Comparison of ENCODE assay signal across 22 mouse cellular contexts in the genomic region with DNA sequence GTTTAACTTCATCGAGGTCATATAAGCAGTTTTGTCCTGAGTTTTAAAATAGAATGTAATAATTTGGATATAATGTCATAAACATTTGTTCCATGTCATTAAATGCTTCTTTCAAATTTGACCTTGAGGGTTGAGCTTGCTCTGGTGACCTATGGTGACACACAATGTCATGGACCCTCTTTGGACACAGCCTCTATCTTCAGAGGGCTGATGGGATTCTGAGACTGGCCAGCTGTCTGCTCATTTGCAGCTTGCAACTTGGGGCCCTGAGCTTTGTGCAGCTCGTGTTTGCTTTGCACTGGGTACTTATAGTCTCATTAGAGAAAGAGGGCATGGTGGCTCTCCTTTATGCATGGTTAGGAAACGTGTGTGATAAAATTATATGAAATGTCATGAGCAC. TPM values are rescaled to one million over a fixed set of nuclear protein-coding genes. Genes with fewer than 3 reads are reported as not detected.
DNase-seq lines count a peak whose midpoint lies in the region; ATAC-seq and TF ChIP-seq lines count a peak whose summit lies in the region.
"Had no signal": no experiment of that assay in that cellular context is flagged by ENCODE, and none has a peak within 500 bp of the region (broad histone marks: within the 10 kb centered on the region; RNA-seq: fewer than 3 reads in every experiment).

No protein-coding gene starts in this region.

- H3K79me2 ChIP-seq in heart, adult 2 months (replicated peaks; ENCODE audit: control insufficient read depth, insufficient read depth, low read length) = no peaks in the 10 kb centered on the region; the same call in 1 of the 2 replicates

- H3K27ac ChIP-seq in heart, embryonic 13.5 days (replicated peaks) = peak overlapping the region; percentile 44
- no peak overlapping the region for H3K27ac ChIP-seq in heart, adult 2 months
- H3K27ac ChIP-seq in heart, postnatal 0 days (ENCODE audit: low read depth) = 0 out of 2 replicates have a peak overlapping the region, but pooled peaks have one; percentile 81
- peak overlapping the region; percentile 70 for H3K27ac ChIP-seq in lung, embryonic 16.5 days (ENCODE audit: low read length)
- H3K27ac ChIP-seq: embryonic facial prominence, embryonic 13.5 days; forebrain, embryonic 12.5 days; hindbrain, embryonic 12.5 days had no signal

- H3K27me3 ChIP-seq in heart, embryonic 13.5 days (replicated peaks) = no peaks in the 10 kb centered on the region
- H3K27me3 ChIP-seq in heart, adult 2 months (ENCODE audit: control insufficient read depth, insufficient read depth, low read length) = no peaks in the 10 kb centered on the region
- H3K27me3 ChIP-seq in heart, postnatal 0 days (ENCODE audit: control insufficient read depth, insufficient read depth, low read length) = no peaks in the 10 kb centered on the region
- no peaks in the 10 kb centered on the region for H3K27me3 ChIP-seq in lung, embryonic 16.5 days (ENCODE audit: control insufficient read depth, insufficient read depth, low read depth, low read length)
- H3K27me3 ChIP-seq: embryonic facial prominence, embryonic 13.5 days had no signal

- H3K9ac ChIP-seq in heart, embryonic 13.5 days = no peak overlapping the region
- no peak overlapping the region for H3K9ac ChIP-seq in heart, adult 2 months (ENCODE audit: low read depth, low read length)
- no peak overlapping the region for H3K9ac ChIP-seq in heart, postnatal 0 days (replicated peaks; ENCODE audit: low read depth, low read length)
- no peak overlapping the region for H3K9ac ChIP-seq in lung, embryonic 16.5 days (ENCODE audit: low read length)
- H3K9ac ChIP-seq: embryonic facial prominence, embryonic 13.5 days; forebrain, embryonic 12.5 days; hindbrain, embryonic 12.5 days had no signal

- no peak for ATAC-seq in heart, embryonic 13.5 days (ENCODE audit: extremely low read depth, insufficient number of reproducible peaks, low FRiP score, low TSS enrichment)
- no peak for ATAC-seq in heart, postnatal 0 days (ENCODE audit: insufficient read depth, low read depth)
- peak; percentile 89 for ATAC-seq in lung, embryonic 16.5 days (ENCODE audit: low read depth)
- ATAC-seq: forebrain, embryonic 16.5 days; hindbrain, embryonic 16.5 days; inflammation-experienced regulatory T-cells, adult 6 months; intestine, postnatal 0 days had no signal

- no peaks in the 10 kb centered on the region for H3K36me3 ChIP-seq in heart, embryonic 13.5 days
- H3K36me3 ChIP-seq in heart, adult 2 months (ENCODE audit: control insufficient read depth, insufficient read depth, low read length) = no peaks in the 10 kb centered on the region
- no peaks in the 10 kb centered on the region for H3K36me3 ChIP-seq in heart, postnatal 0 days (replicated peaks; ENCODE audit: control insufficient read depth, insufficient read depth, low read length)
- H3K36me3 ChIP-seq in lung, embryonic 16.5 days (ENCODE audit: control insufficient read depth, insufficient read depth, low read length) = no peaks in the 10 kb centered on the region
- H3K36me3 ChIP-seq: embryonic facial prominence, embryonic 13.5 days; forebrain, embryonic 12.5 days; hindbrain, embryonic 12.5 days had no signal

- DNase-seq in heart, adult 2 months = no peak
- DNase-seq in heart, postnatal 0 days (ENCODE audit: low spot score) = no peak
- DNase-seq in heart, adult 9 months (ENCODE audit: low spot score in 2 of 2) = no peak
- DNase-seq in lung, postnatal 36 days = no peak
- DNase-seq: adrenal gland, adult 2 months; adrenal gland, postnatal 25 days; cerebellum, adult 18-20 months; cerebellum, adult 9-11 months; cerebellum, postnatal 36 days; gastrocnemius, postnatal 10 days; heart, postnatal 4 days had no signal

- no peak overlapping the region for H3K4me3 ChIP-seq in heart, embryonic 13.5 days
- no peak overlapping the region for H3K4me3 ChIP-seq in heart, adult 2 months
- no peak overlapping the region for H3K4me3 ChIP-seq in heart, postnatal 0 days (ENCODE audit: low read depth, low read length)
- H3K4me3 ChIP-seq in lung, embryonic 16.5 days (ENCODE audit: low read length) = no peak overlapping the region
- H3K4me3 ChIP-seq: embryonic facial prominence, embryonic 13.5 days; forebrain, embryonic 12.5 days; hindbrain, embryonic 12.5 days had no signal

- H3K4me1 ChIP-seq in heart, embryonic 13.5 days = peaks cover 50% of the 10 kb centered on the region
- peaks cover 3% of the 10 kb centered on the region; the same call in 1 of the 2 replicates for H3K4me1 ChIP-seq in heart, adult 2 months (ENCODE audit: control insufficient read depth, insufficient read depth, low read length)
- peaks cover 28% of the 10 kb centered on the region for H3K4me1 ChIP-seq in heart, postnatal 0 days (ENCODE audit: control insufficient read depth, insufficient read depth)
- H3K4me1 ChIP-seq in lung, embryonic 16.5 days (replicated peaks; ENCODE audit: control insufficient read depth, insufficient read depth, low read length) = peaks cover 3% of the 10 kb centered on the region
- H3K4me1 ChIP-seq: embryonic facial prominence, embryonic 13.5 days; forebrain, embryonic 12.5 days; hindbrain, embryonic 12.5 days had no signal

- TF ChIP-seq CTCF in heart, adult 2 months (IDR thresholded peaks at IDR 0.05) = no peak
- no peak for TF ChIP-seq CTCF in heart, postnatal 0 days (IDR thresholded peaks at IDR 0.05; ENCODE audit: low read depth)

- no peak for TF ChIP-seq POLR2A in heart, adult 2 months (IDR thresholded peaks at IDR 0.05; ENCODE audit: insufficient read depth, low read depth, low read length)

- 48% methylated on average over 3 of the region's 3 CpGs for WGBS in heart, embryonic 13.5 days
- 66% methylated on average over 3 of the region's 3 CpGs for WGBS in heart, adult 2 months
- 61% methylated on average over 3 of the region's 3 CpGs for WGBS in heart, postnatal 0 days
- 49% methylated on average over 3 of the region's 3 CpGs for WGBS in lung, embryonic 16.5 days

- TF ChIP-seq EP300 in heart, adult 2 months (IDR thresholded peaks at IDR 0.05; ENCODE audit: insufficient read depth, low read depth, low read length) = no peak
- no peak for TF ChIP-seq EP300 in heart, postnatal 0 days (IDR thresholded peaks at IDR 0.05; ENCODE audit: low read depth)

- H3K4me2 ChIP-seq in heart, embryonic 13.5 days = no peak overlapping the region
- no peak overlapping the region for H3K4me2 ChIP-seq in heart, postnatal 0 days (ENCODE audit: low read depth, low read length)
- no peak overlapping the region for H3K4me2 ChIP-seq in lung, embryonic 16.5 days (ENCODE audit: low read depth, low read length)
- H3K4me2 ChIP-seq: embryonic facial prominence, embryonic 13.5 days; forebrain, embryonic 12.5 days; hindbrain, embryonic 12.5 days had no signal

- no peaks in the 10 kb centered on the region for H3K9me3 ChIP-seq in heart, embryonic 13.5 days
- no peaks in the 10 kb centered on the region for H3K9me3 ChIP-seq in heart, postnatal 0 days (replicated peaks; ENCODE audit: control insufficient read depth, low read length)
- no peaks in the 10 kb centered on the region for H3K9me3 ChIP-seq in lung, embryonic 16.5 days (ENCODE audit: control insufficient read depth, low read length)
- H3K9me3 ChIP-seq: embryonic facial prominence, embryonic 13.5 days; forebrain, embryonic 12.5 days; hindbrain, embryonic 12.5 days had no signal

- intact Hi-C loops in heart, adult 2 months (cut with DNase I) = no loop called here

RNA-seq across cellular contexts. Expression of gene Nkx2-5, which starts 28.1 kb away (rescaled TPM):
- 136 and 142 TPM in 2 replicates for polyA plus RNA-seq in heart, embryonic 13.5 days (2015; fragmentation: Nextera tagmentation; extraction: Ambion mirVana)
- 10 to 100 TPM; 87.1 to 96.3 TPM for total RNA-seq in heart, adult 2 months (2021)
- polyA plus RNA-seq in heart, adult 2 months (2012; rRNA removed) = 72.6 and 104 TPM in 2 replicates
- 284 and 346 TPM in 2 replicates for total RNA-seq in heart, postnatal 0 days (2014; rRNA removed; ENCODE audit: low replicate concordance)
- 139 and 155 TPM in 2 replicates for polyA plus RNA-seq in heart, postnatal 0 days (2015; fragmentation: Nextera tagmentation; extraction: Ambion mirVana)
- polyA plus RNA-seq in lung, embryonic 16.5 days (2015; fragmentation: Nextera tagmentation; extraction: Ambion mirVana) = 1.6 and 2.9 TPM in 2 replicates
- total RNA-seq: adrenal gland, adult 2 months; adrenal gland, postnatal 25 days; gastrocnemius, postnatal 10 days; gastrocnemius, postnatal 4 days had no signal
- polyA plus RNA-seq: forebrain, embryonic 12.5 days; forebrain, embryonic 16.5 days; frontal cortex, adult 2 months; hindbrain, embryonic 12.5 days; hindbrain, embryonic 16.5 days; inflammation-experienced regulatory T-cells, adult 6 months had no signal

RNA-seq across cellular contexts. Expression of gene Kifc5b, which starts 44.0 kb away (rescaled TPM):
- 6.3 and 7.0 TPM in 2 replicates for polyA plus RNA-seq in heart, embryonic 13.5 days (2015; fragmentation: Nextera tagmentation; extraction: Ambion mirVana)
- total RNA-seq in heart, adult 2 months (2021) = under 1 TPM; 0.26 to 0.36 TPM
- 0.62 and 0.79 TPM in 2 replicates for polyA plus RNA-seq in heart, adult 2 months (2012; rRNA removed)
- total RNA-seq in heart, postnatal 0 days (2014; rRNA removed; ENCODE audit: low replicate concordance) = 4.5 and 4.8 TPM in 2 replicates
- polyA plus RNA-seq in heart, postnatal 0 days (2015; fragmentation: Nextera tagmentation; extraction: Ambion mirVana) = 0.93 and 1.5 TPM in 2 replicates
- polyA plus RNA-seq in lung, embryonic 16.5 days (2015; fragmentation: Nextera tagmentation; extraction: Ambion mirVana) = 9.0 and 12.9 TPM in 2 replicates

RNA-seq across cellular contexts. Expression of gene Phf1, which starts 60.0 kb away (rescaled TPM):
- 8.4 and 9.2 TPM in 2 replicates for polyA plus RNA-seq in heart, embryonic 13.5 days (2015; fragmentation: Nextera tagmentation; extraction: Ambion mirVana)
- 10 to 100 TPM; 17.8 to 18.1 TPM for total RNA-seq in heart, adult 2 months (2021)
- 35.3 and 36.8 TPM in 2 replicates for polyA plus RNA-seq in heart, adult 2 months (2012; rRNA removed)
- 13.7 and 16.3 TPM in 2 replicates for total RNA-seq in heart, postnatal 0 days (2014; rRNA removed; ENCODE audit: low replicate concordance)
- polyA plus RNA-seq in heart, postnatal 0 days (2015; fragmentation: Nextera tagmentation; extraction: Ambion mirVana) = 6.3 and 7.2 TPM in 2 replicates
- 9.7 and 10.0 TPM in 2 replicates for polyA plus RNA-seq in lung, embryonic 16.5 days (2015; fragmentation: Nextera tagmentation; extraction: Ambion mirVana)

Comparison
In these comparisons a context has a peak if more than half of its experiments do, and no peak if none do; other contexts are left out.
1. RNA of gene Nkx2-5, which starts 28.1 kb away (polyA plus RNA-seq): 139 to 155 TPM in heart, postnatal 0 days, 136 to 142 TPM in heart, embryonic 13.5 days and 72.6 to 104 TPM in heart, adult 2 months; 1.6 to 2.9 TPM in lung, embryonic 16.5 days; every median in the first group is over 10 times any median in the second.